Mouse (Mus musculus) right cerebral cortex, adult 2 months (tissue): ENCODE measurements at regions not wholly inside any gene's neighbourhood (a gene's known extent, or its start where the extent isn't known, plus 50 kb on each side); places are given as distances from the start of the nearest gene placed in this dataset.
"Not testable (repeated sequence)": the region's sequence is repeated elsewhere in the genome, so short reads cannot be mapped to it uniquely, and the experiment has no call there.

Experiments used
- DNase-seq, 2 experiments: peaks; one replicate each; pipeline ENCODE4 v3.0.0; 2021 to 2022; ENCODE audit warnings: low spot score in 2 of 2

GRCm38 (mm10) chr17:35758769-35759168, 54.3 kb upstream of the Ddr1 start:
- no peak for DNase-seq

- DNase-seq, result no peak
Observed at GRCm38 (mm10) chr17:35759740-35760139, 55.3 kb upstream of the Ddr1 start.

- DNase-seq, result no peak
Observed at GRCm38 (mm10) chr17:35762614-35763013, 58.2 kb upstream of the Ddr1 start.

GRCm38 (mm10) chr17:35763101-35763500, 58.4 kb upstream of the Ier3 start:
- DNase-seq, result no peak

- DNase-seq, result no peak
Observed at GRCm38 (mm10) chr17:35763866-35764265, 57.6 kb upstream of the Ier3 start.

GRCm38 (mm10) chr17:35766406-35766805, 55.1 kb upstream of the Ier3 start:
- no peak for DNase-seq

GRCm38 (mm10) chr17:35769175-35769960, 52.1 kb upstream of the Ier3 start:
- DNase-seq, result no peak

GRCm38 (mm10) chr17:35769961-35770276, 51.6 kb upstream of the Ier3 start:
- not testable (repeated sequence) for DNase-seq

- no peak for DNase-seq
Observed at GRCm38 (mm10) chr17:35770599-35770998, 50.9 kb upstream of the Ier3 start.

GRCm38 (mm10) chr17:35771656-35772405, 49.7 kb upstream of the Ier3 start:
- peak; percentile 24 to 41 for DNase-seq
